Mouse (Mus musculus): Measurements from ENCODE around the gene Ttll12. TPM values are rescaled to one million over a fixed set of nuclear protein-coding genes. Genes with fewer than 3 reads are reported as not detected.

Gene Ttll12
- polyA plus RNA-seq, 1 experiment from 2014 or later, result 45.9 TPM

- no peaks in the 10 kb centered on the region for H3K4me1 ChIP-seq
- no peak for ATAC-seq (ENCODE audit: low FRiP score)
- H3K36me3 ChIP-seq (replicated peaks), result peaks cover 8% of the 10 kb centered on the region
- H3K4me3 ChIP-seq (replicated peaks), result no peak overlapping the region
- no peak overlapping the region for H3K27ac ChIP-seq
- no peak overlapping the region for H3K9ac ChIP-seq
- H3K27me3 ChIP-seq, result no peaks in the 10 kb centered on the region
- H3K9me3 ChIP-seq, result no peaks in the 10 kb centered on the region
- H3K4me2 ChIP-seq, result no peak overlapping the region
- WGBS, result 59% methylated on average over 15 of the region's 15 CpGs
Measured at GRCm38 (mm10) chr15:83607115-83607802, 12.3 kb upstream of the Ttll12 start.

DNA sequence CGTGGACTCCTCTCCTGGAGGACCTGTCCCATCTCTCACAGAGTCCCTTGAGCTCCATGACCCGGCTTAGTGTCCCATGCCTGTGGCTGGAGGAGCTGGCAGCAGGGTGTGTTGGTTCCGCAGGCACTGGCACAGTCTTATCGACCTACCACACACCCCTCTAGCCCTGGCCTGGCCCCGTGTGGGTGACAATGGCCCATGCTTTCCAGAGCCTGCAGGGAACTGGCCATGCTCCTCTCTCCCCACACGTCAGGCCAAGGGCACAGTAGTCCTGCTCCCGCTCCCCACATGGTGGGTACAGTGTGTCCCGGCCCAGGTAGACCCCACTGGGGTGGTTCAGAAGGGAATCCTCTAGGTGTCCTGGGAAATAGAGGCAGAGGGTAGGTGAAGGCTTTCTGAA is 11.7 kb upstream of the Ttll12 start:
- H3K27ac ChIP-seq, result no peak overlapping the region
- no peaks in the 10 kb centered on the region for H3K27me3 ChIP-seq
- no peaks in the 10 kb centered on the region for H3K4me1 ChIP-seq
- H3K9me3 ChIP-seq, result no peaks in the 10 kb centered on the region
- no peak overlapping the region for H3K4me3 ChIP-seq (replicated peaks)
- H3K9ac ChIP-seq, result no peak overlapping the region
- 91% methylated on average over 8 of the region's 8 CpGs for WGBS
- no peak overlapping the region for H3K4me2 ChIP-seq
- no peak for ATAC-seq (ENCODE audit: low FRiP score)
- peaks cover 3% of the 10 kb centered on the region for H3K36me3 ChIP-seq (replicated peaks)

DNA sequence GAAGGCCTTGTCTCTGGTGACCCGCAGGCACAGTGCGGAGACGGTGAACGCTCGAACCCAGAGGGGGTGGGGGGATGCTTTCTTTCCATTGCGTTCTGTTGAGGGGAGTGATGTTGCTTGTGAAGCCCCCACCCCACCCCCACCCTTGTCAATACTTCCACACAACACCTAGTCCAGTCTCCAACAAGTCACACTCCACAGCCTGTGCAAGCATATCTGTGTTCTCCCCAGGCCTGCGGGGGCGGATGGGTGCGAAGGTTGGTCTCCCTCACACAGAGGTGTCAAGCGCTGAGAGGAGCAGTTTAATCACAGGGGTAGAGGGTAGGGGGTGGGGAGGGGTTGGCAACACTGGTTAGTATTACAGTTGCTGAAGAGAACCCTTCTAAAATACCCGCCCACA is 11.3 kb upstream of the Ttll12 start:
- Histone ChIP-seq H3K4me1 (no peaks in the 10 kb centered on the region), H3K27me3 (no peaks in the 10 kb centered on the region), H3K4me3 (replicated peaks) (no peak overlapping the region), H3K36me3 (replicated peaks) (peaks cover 3% of the 10 kb centered on the region; the same call in 1 of the 2 replicates), H3K27ac (no peak overlapping the region), H3K9ac (no peak overlapping the region), H3K9me3 (no peaks in the 10 kb centered on the region), H3K4me2 (no peak overlapping the region)
- ATAC-seq (ENCODE audit: low FRiP score), result no peak
- WGBS, result 97% methylated on average over 11 of the region's 11 CpGs

DNA sequence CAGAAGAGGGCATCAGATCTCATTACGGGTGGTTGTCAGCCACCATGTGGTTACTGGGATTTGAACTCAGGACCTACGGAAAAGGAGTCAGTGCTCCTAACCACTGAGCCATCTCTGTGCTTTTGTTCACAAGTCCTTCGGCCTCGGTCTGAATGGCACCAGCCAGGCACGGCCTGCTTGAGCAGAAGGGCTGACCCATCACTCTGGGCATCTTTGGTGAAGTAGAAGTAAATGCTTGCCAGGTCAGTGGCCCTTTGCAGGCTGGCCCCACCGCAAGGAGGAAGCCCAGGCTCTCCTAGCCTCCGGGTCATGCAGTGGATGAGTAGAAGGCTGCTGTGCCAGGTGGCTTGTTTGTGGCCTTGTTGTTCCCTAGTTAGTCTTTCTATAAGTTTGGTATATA is 8.5 kb upstream of the Ttll12 start:
- Histone ChIP-seq H3K9ac (no peak overlapping the region), H3K27ac (no peak overlapping the region), H3K9me3 (no peaks in the 10 kb centered on the region), H3K4me1 (no peaks in the 10 kb centered on the region), H3K4me3 (replicated peaks) (no peak overlapping the region), H3K4me2 (no peak overlapping the region), H3K27me3 (no peaks in the 10 kb centered on the region), H3K36me3 (replicated peaks) (peaks cover 3% of the 10 kb centered on the region; the same call in 1 of the 2 replicates)
- no peak for ATAC-seq (ENCODE audit: low FRiP score)
- WGBS, result 91% methylated on average over 7 of the region's 7 CpGs

DNA sequence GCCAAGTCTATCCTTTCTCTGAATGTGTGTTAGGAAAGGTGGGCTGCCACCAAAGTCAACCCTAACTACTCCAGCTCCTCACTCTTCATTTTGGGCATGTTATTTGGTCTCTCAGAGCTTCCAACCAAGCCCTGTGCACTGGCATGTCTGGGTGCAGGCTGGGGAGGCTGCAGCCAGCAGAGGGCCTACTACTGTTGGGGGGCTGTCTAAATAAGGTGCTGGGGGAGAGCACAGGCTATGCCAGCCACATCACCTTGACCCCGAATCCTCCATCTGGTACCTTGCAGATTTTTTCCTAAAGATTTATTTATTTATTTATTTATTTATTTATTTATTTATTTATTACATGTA is 8.1 kb upstream of the Ttll12 start:
- Histone ChIP-seq H3K4me3 (replicated peaks) (no peak overlapping the region), H3K9me3 (no peaks in the 10 kb centered on the region), H3K9ac (no peak overlapping the region), H3K27me3 (no peaks in the 10 kb centered on the region), H3K4me1 (no peaks in the 10 kb centered on the region), H3K4me2 (no peak overlapping the region), H3K27ac (no peak overlapping the region), H3K36me3 (replicated peaks) (peaks cover 3% of the 10 kb centered on the region; the same call in 1 of the 2 replicates)
- WGBS, result 93% methylated on average over 1 of the region's 1 CpGs
- no peak for ATAC-seq (ENCODE audit: low FRiP score)

DNA sequence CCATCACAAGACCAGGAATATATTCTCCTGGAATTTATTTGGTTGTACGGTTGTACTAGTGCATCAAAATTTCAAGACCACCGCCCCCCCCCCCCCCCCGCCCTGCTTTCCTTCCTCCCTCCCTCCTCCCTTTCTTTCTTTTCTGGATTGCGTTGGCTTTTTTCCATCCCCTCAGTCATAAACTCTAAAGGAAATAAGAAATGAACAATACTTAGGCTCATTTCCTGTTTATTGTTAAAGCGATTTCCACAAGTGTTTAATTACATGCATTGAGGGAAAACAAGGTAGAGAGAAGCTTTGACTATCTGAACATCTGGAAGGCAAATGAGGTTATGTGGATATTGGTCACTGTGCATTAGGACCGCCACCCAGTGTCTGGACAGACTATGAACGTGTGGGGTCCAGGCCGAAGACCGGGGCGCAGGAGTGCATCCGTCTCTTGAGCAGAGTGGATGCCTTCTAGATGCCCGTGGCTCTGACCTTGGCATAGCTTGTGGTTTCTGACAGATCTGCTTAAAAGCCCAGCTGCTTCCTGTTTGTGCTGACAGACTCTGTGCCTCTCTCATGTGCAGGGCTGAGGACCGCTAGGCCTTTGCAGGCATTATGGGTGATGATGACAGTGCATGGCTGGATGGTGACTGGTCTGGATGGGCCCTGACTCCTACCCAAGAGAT is 7.6 kb upstream of the Ttll12 start:
- Histone ChIP-seq H3K9ac (no peak overlapping the region), H3K9me3 (no peaks in the 10 kb centered on the region), H3K4me3 (replicated peaks) (no peak overlapping the region), H3K27me3 (no peaks in the 10 kb centered on the region), H3K36me3 (replicated peaks) (peaks cover 1% of the 10 kb centered on the region; the same call in 1 of the 2 replicates), H3K4me2 (no peak overlapping the region), H3K27ac (0 out of 2 replicates have a peak overlapping the region, but pooled peaks have one; percentile 2), H3K4me1 (no peaks in the 10 kb centered on the region)
- no peak for ATAC-seq (ENCODE audit: low FRiP score)
- 83% methylated on average over 13 of the region's 13 CpGs for WGBS

- H3K9ac ChIP-seq, result no peak overlapping the region
- H3K27me3 ChIP-seq, result no peaks in the 10 kb centered on the region
- no peaks in the 10 kb centered on the region for H3K4me1 ChIP-seq
- no peaks in the 10 kb centered on the region for H3K9me3 ChIP-seq
- H3K4me3 ChIP-seq (replicated peaks), result no peak overlapping the region
- WGBS, result 78% methylated on average over 4 of the region's 4 CpGs
- no peak for ATAC-seq (ENCODE audit: low FRiP score)
- no peak overlapping the region for H3K4me2 ChIP-seq
- no peak overlapping the region for H3K27ac ChIP-seq
- no peaks in the 10 kb centered on the region; the same call in 1 of the 2 replicates for H3K36me3 ChIP-seq (replicated peaks)
Measured at GRCm38 (mm10) chr15:83601185-83601584, 6.2 kb upstream of the Ttll12 start.

- Histone ChIP-seq H3K27me3 (no peaks in the 10 kb centered on the region), H3K36me3 (replicated peaks) (peaks cover 3% of the 10 kb centered on the region; the same call in 1 of the 2 replicates), H3K4me1 (peaks cover 22% of the 10 kb centered on the region), H3K4me2 (no peak overlapping the region), H3K9ac (no peak overlapping the region), H3K27ac (no peak overlapping the region), H3K4me3 (replicated peaks) (no peak overlapping the region), H3K9me3 (no peaks in the 10 kb centered on the region)
- no peak for ATAC-seq (ENCODE audit: low FRiP score)
- 88% methylated on average over 4 of the region's 4 CpGs for WGBS
Measured at GRCm38 (mm10) chr15:83596833-83597232, 1.9 kb upstream of the Ttll12 start.

DNA sequence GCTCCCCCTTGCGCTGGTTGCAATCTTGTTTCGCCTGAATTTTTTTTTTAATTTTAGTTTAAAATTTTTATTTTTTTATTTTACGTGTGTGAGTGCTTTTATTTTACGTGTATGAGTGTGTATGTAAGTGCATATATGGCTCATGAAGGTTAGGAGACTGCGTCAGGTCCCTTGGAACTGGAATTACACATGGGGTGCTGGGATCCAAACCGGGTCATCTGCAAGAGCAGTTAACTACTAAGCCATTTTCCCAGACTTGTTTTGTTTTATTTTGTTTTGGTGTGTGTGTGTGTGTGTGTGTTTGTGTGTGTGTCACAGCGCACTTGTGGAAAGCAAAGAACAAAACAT is 381 bp upstream of the Ttll12 start:
- WGBS, result 41% methylated on average over 7 of the region's 7 CpGs
- H3K9ac ChIP-seq, result peak overlapping the region; percentile 5; the same call in 1 of the 2 replicates
- H3K36me3 ChIP-seq (replicated peaks), result peaks cover 6% of the 10 kb centered on the region
- H3K4me3 ChIP-seq (replicated peaks), result peak overlapping the region; percentile 72
- ATAC-seq (ENCODE audit: low FRiP score), result peak; percentile 61
- peaks cover 22% of the 10 kb centered on the region for H3K4me1 ChIP-seq
- H3K27ac ChIP-seq, result no peak overlapping the region
- no peaks in the 10 kb centered on the region for H3K27me3 ChIP-seq
- no peaks in the 10 kb centered on the region for H3K9me3 ChIP-seq
- peak overlapping the region; percentile 93 for H3K4me2 ChIP-seq

GRCm38 (mm10) chr15:83593702-83594512 is 1.1 kb downstream of the Ttll12 start:
- Histone ChIP-seq H3K9ac (peak overlapping the region; percentile 77), H3K36me3 (replicated peaks) (peaks cover 9% of the 10 kb centered on the region), H3K4me2 (peak overlapping the region; percentile 93), H3K4me1 (peaks cover 22% of the 10 kb centered on the region), H3K4me3 (replicated peaks) (peak overlapping the region; percentile 72), H3K27me3 (no peaks in the 10 kb centered on the region), H3K9me3 (no peaks in the 10 kb centered on the region), H3K27ac (peak overlapping the region; percentile 66; the same call in 1 of the 2 replicates)
- WGBS, result 13% methylated on average over 19 of the region's 19 CpGs
- peak; percentile 55; the same call in 1 of the 2 replicates for ATAC-seq (ENCODE audit: low FRiP score)

DNA sequence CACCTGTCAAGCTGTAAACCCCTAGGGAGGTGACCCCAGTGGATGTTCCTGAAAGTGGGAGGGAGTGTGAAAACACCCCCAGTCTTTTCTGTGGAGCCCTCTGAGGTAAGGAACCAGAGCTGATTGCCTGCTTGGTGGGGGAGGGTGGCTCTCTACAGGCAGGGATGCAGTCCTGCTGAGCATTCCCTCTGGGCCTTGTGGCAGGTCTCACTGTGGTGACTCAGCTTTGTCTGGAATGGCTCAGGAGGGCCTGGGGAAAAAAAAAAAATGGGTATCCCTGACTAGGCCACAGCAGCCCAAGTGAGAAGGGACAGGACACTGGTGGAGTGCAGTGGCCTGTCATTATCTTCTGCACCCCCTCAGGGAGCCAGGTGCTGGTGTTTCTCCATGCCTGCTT is 1.8 kb downstream of the Ttll12 start:
- H3K9me3 ChIP-seq, result no peaks in the 10 kb centered on the region
- H3K4me1 ChIP-seq, result peaks cover 22% of the 10 kb centered on the region
- no peak for ATAC-seq (ENCODE audit: low FRiP score)
- peaks cover 13% of the 10 kb centered on the region for H3K36me3 ChIP-seq (replicated peaks)
- H3K27me3 ChIP-seq, result no peaks in the 10 kb centered on the region
- H3K4me3 ChIP-seq (replicated peaks), result peak overlapping the region; percentile 72; the same call in 1 of the 2 replicates
- H3K9ac ChIP-seq, result peak overlapping the region; percentile 77
- no peak overlapping the region for H3K27ac ChIP-seq
- peak overlapping the region; percentile 93 for H3K4me2 ChIP-seq

Measured in forebrain, embryonic 12.5 days (tissue).